Mouse (Mus musculus) gastrocnemius, postnatal 25 days (tissue): ENCODE results near the gene Ldlrad3. TPM values are rescaled to one million over a fixed set of nuclear protein-coding genes. Genes with fewer than 3 reads are reported as not detected.

Experiments
- DNase-seq: peaks from one replicate; pipeline ENCODE4 v3.0.0; 2022
- total RNA-seq, 2 experiments: library from RNA; stranded (reverse); gene quantifications; 1 replicate in 1 of 2; 2 replicates in 1 of 2; pipeline ENCODE4 v1.2.3; 2021

Gene Ldlrad3
- total RNA-seq, 2 experiments from 2014 or later: 4.2 to 6.4 TPM

GRCm38 (mm10) chr2:102073266-102074037 is 112.7 kb downstream of the Ldlrad3 start:
- DNase-seq: no peak

GRCm38 (mm10) chr2:102072859-102073258 is 113.3 kb downstream of the Ldlrad3 start:
- DNase-seq: no peak

DNA sequence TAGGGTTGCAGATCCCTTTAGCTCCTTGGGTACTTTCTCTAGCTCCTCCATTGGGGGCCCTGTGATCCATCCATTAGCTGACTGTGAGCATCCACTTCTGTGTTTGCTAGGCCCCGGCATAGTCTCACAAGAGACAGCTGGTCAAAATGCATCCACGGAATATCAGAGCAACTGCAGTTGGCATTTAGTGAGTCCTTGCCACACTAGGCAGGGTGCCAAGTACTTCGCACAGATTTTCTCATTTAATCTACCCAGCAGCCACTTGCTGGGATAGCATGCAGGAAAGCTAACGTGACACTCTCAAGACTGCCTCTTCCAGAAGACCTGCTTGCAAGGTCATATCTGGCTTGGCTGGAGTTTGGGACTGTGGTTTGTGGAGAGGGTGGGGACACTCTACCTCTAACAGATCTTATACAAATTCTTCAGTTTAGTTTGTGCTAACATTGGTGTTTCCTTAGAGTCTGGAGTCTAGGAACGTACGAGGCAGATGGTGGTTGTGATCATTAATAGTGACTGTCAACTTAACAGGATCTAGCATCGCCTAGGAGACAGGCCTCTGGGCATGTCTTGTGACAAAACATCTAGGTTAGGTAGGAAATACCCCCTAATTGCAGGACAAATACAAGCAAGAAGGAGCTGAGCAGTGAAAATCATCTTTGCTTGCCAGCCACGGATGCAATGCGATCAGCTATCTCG is 115.0 kb downstream of the Ldlrad3 start:
- DNase-seq: no peak

DNA sequence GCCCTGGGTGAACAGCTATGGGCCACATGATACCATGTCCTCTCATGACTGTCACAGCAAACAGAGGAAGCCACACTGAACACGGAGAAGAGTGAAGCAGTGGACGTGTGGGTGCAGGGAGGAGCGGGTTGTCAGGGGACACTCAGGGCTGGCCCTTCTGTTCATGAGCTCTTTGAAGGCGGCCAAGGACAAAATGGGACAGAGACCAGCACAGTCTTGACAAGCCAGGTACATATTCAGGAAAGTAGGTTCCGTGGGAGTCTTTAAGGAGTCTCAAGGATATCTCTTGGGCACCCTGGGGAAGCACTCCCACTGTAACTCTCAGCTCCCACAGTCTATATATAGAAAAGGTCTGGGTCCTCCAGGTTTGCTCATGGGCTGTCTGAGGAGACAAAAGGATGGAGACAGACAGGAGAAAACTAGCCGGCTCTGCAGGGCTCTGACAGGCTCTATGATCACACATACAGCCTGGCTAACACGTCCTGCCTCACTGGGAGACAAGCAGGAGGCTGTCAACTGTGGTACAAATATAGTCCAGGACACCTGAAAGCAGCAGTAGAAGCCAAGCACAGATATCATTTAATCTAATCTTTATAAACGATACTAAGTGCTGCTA is 121.3 kb downstream of the Ldlrad3 start:
- no peak for DNase-seq

- no peak for DNase-seq
These were observed 122.2 kb downstream of the Ldlrad3 start for GRCm38 (mm10) chr2:102063906-102064505.

GRCm38 (mm10) chr2:102062861-102063468 is 123.2 kb downstream of the Ldlrad3 start:
- DNase-seq: no peak

- DNase-seq: no peak
These were observed 124.3 kb downstream of the Ldlrad3 start for GRCm38 (mm10) chr2:102061921-102062320.

- DNase-seq: no peak
These were observed 128.4 kb downstream of the Ldlrad3 start for GRCm38 (mm10) chr2:102057746-102058145.

DNA sequence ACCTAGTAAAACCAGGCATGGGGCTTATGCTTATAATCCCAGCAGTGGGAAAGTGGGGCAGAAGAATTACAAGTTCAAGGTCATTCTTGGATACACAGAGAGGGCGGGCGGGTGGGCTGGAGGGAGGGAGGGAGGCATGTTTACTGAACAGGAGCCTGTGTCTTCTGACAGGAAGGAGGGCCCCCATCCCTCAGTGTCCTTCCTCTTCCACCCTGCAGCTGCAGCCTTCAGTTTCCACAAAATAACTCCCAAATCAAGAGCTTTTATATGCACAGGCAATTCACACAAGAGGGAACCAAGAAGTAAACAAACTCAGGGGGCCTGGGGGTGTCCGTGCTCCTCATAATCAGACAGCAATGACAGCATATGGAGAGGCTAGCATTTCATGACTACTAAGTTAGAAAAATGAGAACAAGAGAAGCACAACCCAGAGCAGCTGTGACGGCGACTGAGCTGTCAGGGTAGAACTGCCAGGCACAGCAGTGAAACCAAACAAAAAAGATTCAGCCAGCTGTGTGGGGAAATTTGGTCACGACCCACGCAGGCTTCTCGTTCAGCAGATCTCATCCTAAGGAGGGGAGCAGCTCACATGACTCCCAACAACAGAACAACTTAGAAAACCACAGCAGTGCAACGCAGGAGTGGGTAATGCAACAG is 129.0 kb downstream of the Ldlrad3 start:
- no peak for DNase-seq

- DNase-seq: no peak
These were observed 130.0 kb downstream of the Ldlrad3 start for GRCm38 (mm10) chr2:102056144-102056543.

- peak; percentile 28 for DNase-seq
These were observed 133.1 kb downstream of the Ldlrad3 start for GRCm38 (mm10) chr2:102052951-102053660.

GRCm38 (mm10) chr2:102052353-102052752 is 133.8 kb downstream of the Ldlrad3 start:
- DNase-seq: no peak

- DNase-seq: no peak
These were observed 136.2 kb downstream of the Ldlrad3 start for GRCm38 (mm10) chr2:102049866-102050550.

DNA sequence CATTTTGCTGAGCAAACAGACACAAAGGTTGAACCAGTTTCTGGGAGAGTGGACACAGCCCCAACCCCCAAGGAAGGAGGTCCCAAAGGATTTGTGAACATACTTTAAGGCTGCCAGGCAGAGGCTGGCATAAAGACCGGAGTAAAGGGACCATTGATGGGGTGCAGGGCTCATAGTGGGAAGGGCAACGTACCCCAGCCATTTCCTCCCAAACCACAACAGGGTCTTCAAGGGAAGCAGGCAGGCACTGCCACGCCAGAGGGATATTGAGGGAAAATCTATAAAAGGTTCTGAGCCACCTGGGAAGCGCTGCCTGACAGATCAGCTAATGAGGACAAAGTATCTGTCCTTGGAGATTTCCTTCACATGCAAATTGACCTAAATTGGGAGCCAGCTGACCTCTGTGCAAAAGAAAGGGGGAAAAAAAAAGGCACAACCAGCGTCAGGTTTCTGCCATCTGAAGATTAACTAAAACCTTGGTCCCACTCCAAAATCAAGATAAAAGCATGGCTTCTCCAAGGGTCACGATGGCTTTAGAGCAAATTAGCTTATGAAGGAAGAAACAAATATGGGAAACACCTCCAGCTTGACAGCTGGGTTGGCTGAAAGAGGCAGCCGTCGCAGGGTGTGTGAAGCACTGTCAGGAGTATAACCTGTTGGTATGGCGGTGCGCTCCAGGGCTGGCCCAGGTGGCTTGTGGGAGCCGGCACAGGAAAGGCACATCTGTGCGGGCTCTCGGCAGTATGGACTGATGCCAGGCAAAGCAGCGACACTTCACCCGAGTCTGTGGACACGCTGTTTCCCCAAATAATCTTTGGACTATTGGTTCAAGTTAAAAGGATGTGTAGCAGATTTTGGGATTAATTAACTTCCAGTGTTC is 137.6 kb downstream of the Ldlrad3 start:
- DNase-seq: no peak

GRCm38 (mm10) chr2:102046481-102046880 is 139.7 kb downstream of the Ldlrad3 start:
- DNase-seq: no peak

- no peak for DNase-seq
These were observed 145.7 kb downstream of the Ldlrad3 start for GRCm38 (mm10) chr2:102040456-102040855.

- no peak for DNase-seq
These were observed 146.2 kb downstream of the Ldlrad3 start for GRCm38 (mm10) chr2:102040011-102040410.

GRCm38 (mm10) chr2:102038895-102039667 is 147.1 kb downstream of the Ldlrad3 start:
- peak; percentile 11 for DNase-seq
